Mouse (Mus musculus) kidney, adult 9 months (tissue): ENCODE measurements at regions not wholly inside any gene's neighbourhood (a gene's known extent, or its start where the extent isn't known, plus 50 kb on each side); places are given as distances from the start of the nearest gene placed in this dataset.
A peak's percentile ranks its signal among the peaks of the same experiment; 100 is the strongest.

ENCODE experiments used
- DNase-seq: peaks from one replicate; pipeline ENCODE4 v3.0.0; 2022

DNA sequence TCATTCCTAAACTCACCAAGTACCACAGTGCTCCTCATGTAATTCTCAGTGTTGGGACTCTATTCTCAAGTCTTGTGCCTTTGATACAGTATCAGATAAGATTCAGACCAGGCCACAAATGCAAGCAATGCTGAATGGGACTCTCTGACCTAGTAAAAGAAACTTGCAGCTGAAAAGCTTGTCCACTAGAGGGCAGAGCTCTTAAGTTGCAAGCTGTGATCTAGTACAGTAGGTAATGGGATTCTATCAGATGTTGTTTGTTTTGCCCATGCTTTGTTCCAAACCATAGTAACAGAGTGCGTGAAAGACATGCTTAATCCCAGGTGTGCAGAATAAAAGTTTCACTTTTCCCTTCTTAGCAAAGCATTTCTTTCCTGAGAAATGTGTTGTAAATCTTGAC lies 383.2 kb upstream of the Chrm2 start:
- DNase-seq = peak; percentile 30

DNA sequence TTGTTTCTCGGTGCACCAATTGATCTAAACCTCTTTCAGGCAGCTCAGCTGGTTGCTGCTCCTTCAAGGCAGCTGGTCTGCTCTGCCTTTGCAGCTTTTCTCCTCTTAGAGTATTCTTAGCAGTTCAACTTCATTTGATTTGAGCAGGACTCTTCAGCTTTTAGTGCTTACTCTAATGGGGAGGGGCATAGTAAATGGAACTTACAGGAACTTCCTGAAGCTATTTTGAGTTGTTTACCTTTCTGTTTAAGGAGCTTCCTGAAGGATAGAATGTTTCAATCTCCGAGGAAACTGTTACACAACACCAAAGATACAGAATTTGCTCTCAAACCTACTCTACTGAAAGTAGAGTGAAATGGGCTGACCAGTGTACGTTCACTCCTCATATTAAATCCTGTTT lies 385.8 kb upstream of the Chrm2 start:
- no peak for DNase-seq

DNA sequence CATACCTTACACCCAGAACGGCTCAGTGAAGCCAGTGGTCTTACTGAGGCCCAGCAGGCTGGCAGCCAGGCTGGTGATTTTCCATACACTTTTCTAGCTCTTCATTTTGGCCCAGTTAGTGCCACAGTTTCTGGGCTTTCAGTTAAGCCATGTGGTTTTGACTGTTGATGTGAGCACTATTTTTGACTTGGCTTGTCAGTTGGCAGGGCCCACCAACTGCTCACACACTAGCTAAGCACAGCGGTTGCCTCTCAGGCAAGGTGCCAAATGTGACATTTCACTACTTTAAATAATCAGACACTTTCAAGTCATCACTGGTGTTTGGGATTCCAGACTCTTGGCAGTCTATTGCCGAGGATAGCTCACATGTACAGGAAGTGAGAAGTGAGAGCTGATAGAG lies 399.0 kb upstream of the Chrm2 start:
- no peak for DNase-seq

DNA sequence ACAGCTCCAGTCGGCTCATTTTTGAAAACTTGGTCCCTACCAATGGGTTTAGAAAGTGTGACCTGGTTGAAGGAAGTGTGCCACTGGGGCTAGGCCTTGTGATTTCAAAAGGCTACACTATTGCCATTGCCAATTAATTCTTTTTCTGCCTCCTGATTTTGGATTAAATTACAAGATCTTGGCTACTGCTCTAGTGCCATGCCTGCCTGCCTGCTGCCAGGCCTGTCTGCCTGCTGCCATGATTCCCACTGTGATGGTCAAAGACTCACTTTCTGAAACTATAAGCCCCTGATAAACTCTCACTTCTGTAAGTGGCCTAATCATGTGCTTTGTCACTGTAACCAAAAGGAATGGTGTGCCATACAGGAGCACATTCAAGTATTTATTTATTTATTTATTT lies 400.4 kb upstream of the Mtpn start:
- DNase-seq = no peak

DNA sequence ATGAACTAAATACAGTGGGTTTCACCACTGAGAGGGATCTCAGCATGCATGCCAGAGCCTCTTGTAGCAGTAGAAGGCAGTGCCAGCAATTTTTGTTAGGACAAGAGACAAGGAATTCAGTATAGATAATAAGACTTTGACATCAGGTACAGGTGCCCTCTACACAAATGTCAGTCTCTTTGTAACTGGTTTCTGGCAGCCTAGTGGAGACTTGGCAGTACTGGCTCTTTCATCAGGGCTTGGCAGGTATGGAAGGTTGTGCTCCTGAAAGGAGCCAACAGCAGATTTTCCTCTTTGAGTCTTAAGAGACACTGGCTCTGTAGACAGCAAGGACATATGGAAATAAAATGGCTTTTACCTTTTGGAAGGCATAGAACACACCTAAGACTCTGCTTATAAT lies 384.5 kb upstream of the Mtpn start:
- no peak for DNase-seq

DNA sequence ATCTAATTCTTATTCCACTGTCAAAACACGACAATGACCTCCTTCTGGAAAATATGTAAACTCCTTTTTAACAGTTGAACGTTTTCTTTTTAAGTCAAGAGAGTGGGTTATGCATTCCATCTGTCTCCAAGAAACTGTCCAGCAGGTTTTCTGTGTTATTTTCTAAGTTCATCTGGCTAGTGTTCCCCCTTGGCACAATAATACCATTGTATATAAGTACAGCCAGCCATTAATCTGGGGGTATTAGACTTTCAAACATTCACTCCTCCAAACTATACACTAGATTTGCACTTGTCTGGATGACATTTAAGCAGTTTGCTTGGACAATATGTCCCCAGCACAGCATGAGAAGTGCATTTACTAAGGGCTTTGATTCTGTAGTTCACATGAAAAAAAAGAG lies 358.3 kb upstream of the Mtpn start:
- no peak for DNase-seq

DNA sequence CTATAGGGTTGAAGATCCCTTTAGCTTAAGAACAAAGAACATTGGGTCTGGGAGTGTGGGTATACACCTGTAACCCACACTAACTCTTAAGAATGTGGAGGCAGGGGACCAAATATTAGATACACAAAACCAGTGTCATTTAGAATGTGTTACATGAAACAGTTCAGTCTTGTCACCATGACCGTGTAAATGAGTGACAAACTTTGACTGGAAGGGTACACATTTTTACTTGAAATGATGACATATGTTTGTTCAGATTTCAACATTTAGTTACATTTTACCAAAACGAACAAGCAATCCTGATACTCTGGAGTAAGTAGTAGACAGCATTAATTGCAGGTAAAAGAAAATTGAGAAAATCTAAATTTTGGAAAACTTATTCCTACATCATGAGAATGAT lies 356.0 kb upstream of the Mtpn start:
- DNase-seq = no peak

DNA sequence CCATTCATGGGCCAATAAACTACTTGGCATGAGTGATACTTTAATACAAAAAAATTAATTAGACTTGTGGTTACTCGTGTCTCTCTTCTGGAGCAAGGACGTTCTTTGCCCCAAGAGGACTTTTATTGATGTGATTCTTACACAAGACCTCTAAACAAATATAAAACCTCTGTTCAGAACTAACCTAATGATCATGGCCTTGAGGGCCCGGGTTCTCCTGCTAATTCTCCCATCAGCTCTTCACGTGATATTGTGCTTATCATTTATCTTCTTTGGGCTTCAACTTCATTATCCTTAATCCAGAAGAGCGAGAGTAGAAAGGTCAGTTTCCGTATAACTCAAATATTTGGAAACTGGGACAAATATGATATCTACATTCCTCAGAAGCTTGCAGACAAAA lies 335.0 kb upstream of the Mtpn start:
- no peak for DNase-seq

DNA sequence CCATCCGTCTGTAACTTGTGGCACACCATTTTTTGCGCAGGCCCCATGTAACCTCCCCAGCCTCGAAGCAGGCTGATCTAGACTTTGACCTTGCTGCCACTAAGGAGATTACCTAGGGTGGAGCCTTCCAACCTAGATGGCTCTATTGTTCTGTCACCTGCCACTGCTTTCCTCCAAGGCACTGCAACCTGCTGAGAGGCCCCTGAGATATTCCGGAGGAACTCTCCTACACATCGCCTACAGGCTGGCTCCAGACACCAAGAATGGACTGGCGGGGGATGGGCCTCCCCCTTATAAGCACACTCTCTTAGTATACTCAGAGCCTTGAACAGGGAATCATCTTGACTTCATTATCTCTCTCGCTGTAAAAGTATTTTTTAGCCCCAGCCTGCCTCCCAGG lies 331.7 kb upstream of the Mtpn start:
- DNase-seq = no peak

DNA sequence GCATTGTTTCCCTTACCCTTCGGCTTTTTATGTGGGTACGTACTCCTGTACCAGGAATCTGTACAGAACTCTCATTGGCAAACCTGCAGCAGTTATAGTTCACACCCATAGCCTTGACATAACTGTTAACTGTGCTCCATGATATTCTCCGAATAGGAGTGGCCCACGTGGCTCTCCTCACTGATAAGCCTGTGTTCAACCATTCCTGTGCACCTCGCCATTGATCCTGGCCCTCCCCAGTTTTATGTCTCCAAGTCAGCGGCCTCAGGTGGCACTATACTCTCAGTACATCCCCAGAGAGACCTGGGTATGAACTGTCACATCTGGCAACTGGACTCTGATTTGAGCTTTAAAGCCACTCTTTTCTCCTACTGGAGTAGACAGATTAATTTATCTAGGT lies 324.5 kb upstream of the Mtpn start:
- DNase-seq = no peak

DNA sequence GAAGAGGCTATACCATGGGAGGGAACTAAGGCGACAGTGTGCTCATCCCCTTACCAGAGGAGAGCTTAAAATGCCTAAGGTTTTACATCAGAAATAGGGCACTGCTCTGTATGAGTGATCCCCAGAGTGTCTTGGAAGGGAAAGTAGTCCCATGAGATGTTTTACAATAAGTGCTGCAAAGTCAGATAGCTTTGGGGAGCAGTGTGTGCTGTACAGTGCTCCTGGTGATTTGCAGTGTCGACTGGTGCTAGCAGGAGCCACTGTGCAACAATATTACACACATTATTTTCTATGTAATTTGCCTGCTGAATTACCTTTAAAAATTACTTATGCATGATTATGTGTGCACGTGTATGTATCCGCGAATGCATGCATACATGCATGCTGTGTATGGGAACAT lies 314.3 kb upstream of the Mtpn start:
- no peak for DNase-seq

DNA sequence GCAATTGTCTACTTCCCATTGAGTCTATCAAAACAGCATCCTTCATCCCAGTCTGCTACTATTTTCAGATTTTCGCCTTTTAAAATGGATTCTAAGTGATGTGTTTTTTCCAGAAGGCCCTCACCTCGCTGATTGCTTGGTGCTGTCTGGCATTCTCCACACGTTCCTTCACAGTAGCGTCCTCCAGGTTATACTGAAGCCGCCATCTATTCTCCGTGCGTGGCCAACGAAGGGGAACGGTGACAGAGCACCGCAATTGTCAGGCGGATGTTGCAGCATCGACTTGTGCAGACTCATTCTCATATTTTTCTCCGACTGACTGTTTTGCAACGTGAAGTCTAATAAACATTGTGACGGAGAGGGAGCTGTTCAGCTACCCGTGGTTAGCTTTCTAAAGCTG lies 277.0 kb upstream of the Mtpn start:
- DNase-seq = no peak

DNA sequence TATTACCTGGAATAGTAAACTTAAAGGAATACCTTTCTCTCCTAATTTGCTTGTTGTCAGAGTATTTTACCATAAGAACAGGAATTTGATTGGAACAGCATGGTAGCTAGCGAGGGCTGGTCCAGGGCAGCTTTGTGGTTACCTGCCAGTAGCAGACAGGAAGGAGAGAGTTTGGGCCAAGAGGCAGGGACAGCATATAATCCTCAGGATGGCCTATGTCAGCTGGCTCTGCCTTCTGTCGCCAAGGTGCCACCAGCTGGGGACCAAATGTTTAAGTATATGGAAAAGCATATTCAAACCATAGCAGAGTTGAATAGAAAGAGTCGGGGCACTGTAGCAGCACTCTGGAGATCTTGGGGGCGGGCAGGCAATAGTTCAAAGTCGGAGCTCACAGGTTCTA lies 274.8 kb upstream of the Mtpn start:
- DNase-seq = no peak

DNA sequence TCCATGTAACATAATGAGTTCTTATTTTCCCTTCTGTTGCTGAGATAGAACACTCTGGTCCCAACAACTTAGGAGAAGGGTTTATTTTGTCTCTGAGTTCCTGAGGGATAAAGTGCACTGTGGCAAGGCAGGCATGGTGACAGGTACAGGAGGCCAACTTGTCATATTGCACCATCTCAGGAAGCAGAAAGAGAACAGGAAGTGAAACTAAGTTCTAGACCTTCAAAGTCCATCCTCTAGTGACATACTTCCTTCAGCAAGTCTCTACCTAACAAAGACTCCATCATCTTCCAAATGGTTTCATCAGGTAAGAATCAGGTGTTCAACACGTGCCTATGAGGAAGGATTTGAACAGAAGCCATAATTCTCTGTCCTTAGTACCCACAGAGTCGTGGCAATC lies 266.1 kb upstream of the Mtpn start:
- DNase-seq = no peak

DNA sequence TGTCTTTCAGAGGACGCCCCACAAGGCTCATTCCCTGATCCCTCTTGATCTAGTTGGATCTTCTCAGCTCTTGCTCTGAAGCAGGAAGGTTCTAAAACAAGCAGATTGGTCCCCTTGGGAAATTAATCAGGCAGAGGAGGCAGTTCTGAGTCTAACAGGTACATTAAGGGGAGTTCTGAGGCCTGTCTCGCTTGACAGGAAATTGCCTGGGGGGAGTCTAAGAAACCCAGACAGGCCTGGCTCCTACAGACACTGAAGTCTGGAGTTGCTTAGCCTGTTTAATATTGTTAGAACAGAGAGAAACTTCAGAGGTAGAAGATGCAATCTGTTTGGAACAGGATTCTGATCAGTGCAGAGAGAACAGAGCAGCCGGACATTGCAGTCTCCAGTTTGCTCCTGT lies 264.4 kb upstream of the Mtpn start:
- DNase-seq = no peak

DNA sequence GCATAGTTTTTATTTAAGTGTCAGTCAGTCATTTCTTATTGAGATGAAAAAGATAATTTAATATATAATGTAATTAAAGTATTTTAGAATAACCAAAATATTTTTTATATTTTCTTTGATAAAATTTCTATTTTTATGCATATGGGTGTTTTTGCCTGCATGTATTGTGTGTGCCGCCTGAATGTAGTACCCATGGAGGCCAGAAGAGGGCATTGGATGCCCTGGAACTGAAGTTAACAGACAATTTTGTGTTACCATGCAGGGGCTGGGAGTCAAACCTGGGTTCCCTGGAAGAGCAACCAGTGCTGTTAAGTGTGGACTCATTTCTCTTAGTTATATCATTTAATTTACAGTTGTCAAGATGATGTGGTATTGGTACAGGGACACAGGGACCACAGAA lies 240.0 kb upstream of the Mtpn start:
- no peak for DNase-seq

DNA sequence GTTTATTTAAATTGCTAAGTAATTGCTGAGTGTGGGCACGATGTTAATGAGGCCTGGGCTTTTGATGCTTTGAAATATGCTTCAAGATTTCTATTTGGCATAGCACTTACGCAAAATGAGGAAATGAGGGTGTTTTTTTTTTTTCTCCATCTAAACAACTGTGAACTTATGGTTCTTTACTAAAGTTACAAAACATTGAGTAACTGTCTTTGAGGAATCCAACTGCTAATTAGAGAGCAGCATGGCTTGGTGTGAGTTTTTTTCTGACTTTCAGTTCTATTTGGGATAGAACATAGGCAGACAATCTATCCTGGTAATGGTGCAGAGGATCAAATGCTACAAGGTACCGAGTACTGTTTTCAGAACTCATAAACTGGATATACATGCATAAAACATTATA lies 231.2 kb upstream of the Mtpn start:
- DNase-seq = no peak

DNA sequence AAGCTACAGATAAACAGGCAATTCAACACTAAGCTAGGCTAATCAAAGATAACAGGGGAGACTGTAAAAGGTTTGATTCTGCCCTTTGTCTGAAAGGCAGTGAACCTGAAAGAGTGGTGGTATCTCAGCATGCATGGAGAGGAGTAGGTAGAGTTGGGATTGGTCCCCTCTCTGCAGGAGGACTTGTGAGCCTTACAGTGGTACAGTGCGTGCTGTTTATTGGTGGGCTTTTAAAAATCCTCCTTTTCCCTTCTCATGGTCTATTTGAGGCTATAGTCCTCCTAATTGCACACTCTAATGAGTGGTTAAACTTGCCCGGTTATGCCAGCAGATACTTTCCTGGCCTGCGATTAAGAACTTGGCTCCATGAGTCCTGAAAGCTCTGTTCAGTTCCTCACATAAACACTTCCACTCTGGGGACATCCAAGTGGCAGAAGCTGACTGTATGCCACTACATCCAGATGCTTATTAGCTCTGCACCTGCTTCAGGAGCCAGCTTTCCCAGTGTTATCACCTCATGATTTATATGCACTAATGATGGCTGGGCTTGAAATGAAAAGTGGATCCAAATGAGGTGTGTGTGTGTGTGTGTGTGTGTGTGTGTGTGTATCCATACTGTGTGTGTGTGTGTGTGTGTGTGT lies 220.0 kb upstream of the Mtpn start:
- no peak for DNase-seq

DNA sequence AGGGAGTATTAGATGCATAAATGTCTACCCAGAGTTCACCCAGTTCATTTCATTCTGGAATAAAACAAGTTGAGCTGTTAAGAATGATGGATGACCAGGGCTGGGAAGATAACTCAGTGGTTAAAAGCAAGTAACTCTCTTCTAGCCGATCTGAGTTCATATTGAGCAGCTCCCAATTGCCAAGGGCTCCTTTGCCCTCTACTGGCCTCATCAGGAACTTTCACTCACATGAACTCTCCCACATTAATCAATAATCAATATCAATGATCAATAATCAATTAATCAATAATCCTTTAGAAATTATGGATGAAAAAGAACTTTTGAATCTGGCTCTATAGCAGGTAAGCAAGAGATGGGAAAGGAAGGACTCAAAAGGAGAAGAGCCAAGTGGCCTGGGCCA lies 206.3 kb upstream of the Mtpn start:
- DNase-seq = no peak

DNA sequence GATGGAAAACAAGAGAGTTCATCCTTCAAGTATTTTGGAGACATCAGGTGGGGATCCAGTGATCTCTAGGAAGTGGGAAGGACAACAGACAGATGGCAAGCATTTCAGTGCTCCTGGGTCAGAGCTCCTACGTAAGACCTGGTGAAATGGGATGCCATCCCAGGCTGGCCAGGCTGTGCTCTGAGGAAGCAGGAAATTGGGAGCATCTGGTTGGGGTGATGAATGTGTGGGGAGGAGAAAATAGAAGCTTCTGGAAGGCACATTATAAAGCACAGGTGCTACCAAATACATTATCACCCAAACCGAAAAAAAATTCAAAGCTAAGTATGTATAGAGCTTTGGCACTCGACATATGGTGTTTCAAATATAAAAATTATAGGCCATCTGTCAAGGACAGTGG lies 165.9 kb upstream of the Mtpn start:
- no peak for DNase-seq

DNA sequence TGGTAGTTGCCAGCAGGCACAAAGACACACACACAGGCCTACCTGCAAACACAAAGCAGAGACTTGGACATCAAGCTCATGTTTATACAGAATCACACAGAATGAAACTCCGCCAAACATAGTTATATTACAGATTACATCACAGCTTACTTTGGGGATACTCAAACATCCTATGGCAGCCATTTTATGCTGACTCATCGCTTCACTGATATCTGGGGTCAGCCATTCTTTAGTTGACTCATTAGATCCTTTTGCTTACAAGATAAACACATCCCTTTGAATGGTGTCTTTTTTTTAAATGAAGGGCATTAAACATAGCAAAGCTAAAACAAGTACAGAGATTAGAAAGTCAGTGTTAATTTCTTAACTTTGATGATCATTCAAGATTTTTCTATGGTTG lies 127.4 kb upstream of the Mtpn start:
- DNase-seq = no peak

DNA sequence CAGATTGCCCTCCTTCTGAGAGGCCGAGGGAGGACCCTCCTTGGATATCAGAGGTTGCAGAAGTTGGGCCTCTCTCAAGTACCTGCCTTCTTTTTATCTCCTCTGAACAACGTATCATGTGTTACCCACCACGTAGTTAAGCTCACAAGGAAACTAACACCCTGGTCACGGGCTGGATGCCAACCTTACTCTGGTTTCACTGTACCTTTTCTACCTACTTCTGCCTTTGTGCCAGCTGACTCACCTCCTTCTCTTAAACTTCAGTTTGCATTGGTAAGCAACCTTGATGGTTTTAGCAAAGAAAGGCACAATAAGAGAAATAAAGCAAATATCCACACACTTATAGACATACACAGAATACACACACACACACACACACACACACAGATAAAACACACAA lies 111.7 kb upstream of the Mtpn start:
- DNase-seq = no peak

DNA sequence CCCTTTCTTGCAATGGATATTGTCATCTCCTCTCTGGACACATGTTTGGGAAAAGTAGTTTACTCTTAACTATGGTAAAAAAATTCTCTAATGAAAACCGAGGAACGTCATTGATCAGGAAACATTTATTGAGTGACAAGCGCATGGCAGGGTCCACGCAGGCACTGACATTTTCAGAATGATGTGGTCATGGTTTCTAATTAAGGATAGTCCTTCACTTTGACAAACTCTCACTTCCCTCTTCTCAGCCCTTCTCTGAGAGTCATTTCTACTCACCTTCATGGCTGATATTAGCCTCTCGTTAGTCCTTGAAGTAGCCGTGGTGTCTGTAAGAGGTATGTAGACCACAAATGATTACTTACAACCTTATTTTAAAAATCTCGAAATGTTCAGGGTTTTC lies 105.5 kb upstream of the Mtpn start:
- no peak for DNase-seq

DNA sequence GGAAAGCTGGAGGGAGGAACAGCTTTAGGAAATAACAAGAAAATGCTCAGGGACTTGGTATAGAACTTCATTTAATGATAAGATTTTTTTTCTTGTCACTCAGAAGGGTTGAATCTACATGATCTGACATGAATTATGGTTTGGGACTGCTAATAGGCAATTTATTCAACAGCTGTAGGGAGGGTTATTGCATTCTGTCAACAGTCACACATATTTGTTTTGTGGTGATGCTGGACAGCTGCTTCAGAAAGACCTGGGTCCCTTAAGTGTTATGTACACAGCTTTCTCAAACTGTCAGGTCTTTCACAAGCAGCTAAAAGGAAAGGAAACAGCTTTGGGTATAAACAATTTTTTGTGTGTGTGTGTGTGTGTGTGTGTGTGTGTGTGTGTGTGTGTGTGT lies 101.0 kb upstream of the Mtpn start:
- DNase-seq = no peak

DNA sequence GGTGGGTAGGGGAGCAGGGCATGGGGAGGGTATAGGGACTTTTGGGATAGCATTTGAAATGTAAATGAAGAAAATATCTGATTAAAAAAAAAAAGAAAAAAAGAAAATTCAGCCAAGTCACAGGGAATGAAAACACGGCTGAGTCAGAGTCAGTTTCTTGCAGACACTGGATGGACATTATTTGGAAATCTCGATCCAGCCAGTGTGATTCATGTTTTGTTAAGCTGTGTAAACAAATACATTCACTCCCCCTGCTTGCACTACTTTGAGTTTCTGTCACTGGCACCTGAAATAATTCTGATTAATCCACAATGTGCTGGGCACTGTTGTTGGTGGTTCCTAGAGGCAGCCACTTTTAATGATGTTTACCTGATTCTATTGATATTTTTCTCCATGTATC lies 68.6 kb upstream of the Mtpn start:
- DNase-seq = no peak

DNA sequence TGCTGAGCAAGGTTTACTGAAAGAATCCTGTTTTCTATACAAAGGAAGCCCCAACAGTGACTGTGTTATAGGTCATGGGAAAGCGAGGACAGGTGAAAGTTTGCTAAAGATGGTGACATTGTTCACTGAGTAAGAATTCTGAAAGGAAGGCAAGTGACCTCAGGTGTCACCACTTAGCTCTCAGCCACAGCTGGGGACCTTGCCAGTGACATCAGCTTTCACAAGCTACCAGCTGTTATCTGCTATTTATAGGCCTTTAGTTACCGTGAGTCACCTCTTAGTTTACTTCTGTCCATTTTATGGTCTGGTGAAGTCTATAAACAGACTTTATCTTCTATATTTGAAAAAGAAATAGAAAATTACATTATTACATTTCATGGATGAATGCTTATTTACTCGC lies 65.4 kb upstream of the Mtpn start:
- DNase-seq = no peak
